Mouse (Mus musculus) gastrocnemius, postnatal 36 days (tissue): ENCODE data around the gene Ghrhr. TPM values are rescaled to one million over a fixed set of nuclear protein-coding genes. Genes with fewer than 3 reads are reported as not detected.
A peak's percentile ranks its signal among the peaks of the same experiment; 100 is the strongest.

Experiments
- DNase-seq, 2 experiments: peaks; one replicate each; pipeline ENCODE4 v3.0.0; 2022
- intact Hi-C: fragments of 180-260 bp; cut with DNase I; formaldehyde crosslinking; loops from one replicate; pipeline ENCODE4 v1.15.1; 2025
- total RNA-seq, 2 experiments: library from RNA; stranded (reverse); gene quantifications; 2 replicates each; pipeline ENCODE4 v1.2.3; 2021

Ghrhr gene
- total RNA-seq, 2 experiments from 2014 or later = not detected

GRCm38 (mm10) chr6:55392453-55392852, 16.4 kb downstream of the Ghrhr start:
- DNase-seq = peak; percentile 57 to 73
- intact Hi-C loops = loop anchor here (5.0 kb wide), 1 partner anchor 70 kb away; no protein-coding TSS in a partner anchor

- intact Hi-C loops = loop anchor here (5.0 kb wide), 1 partner anchor 67 kb away; no protein-coding TSS in a partner anchor
These were observed 18.8 kb downstream of the Ghrhr start for GRCm38 (mm10) chr6:55394854-55395253.

GRCm38 (mm10) chr6:55396176-55396575, 20.1 kb downstream of the Ghrhr start:
- intact Hi-C loops = no loop called here

More at GRCm38 (mm10) chr6:55394854-55395253, 18.8 kb downstream of the Ghrhr start:
- DNase-seq = no peak

GRCm38 (mm10) chr6:55396622-55397041, 20.5 kb downstream of the Ghrhr start:
- intact Hi-C loops = no loop called here
- peak; percentile 31 to 44 for DNase-seq

More at GRCm38 (mm10) chr6:55396176-55396575, 20.1 kb downstream of the Ghrhr start:
- peak in 1 of 2 experiments; percentile 42 for DNase-seq

- DNase-seq = no peak
- intact Hi-C loops = no loop called here
These were observed 23.0 kb downstream of the Ghrhr start for GRCm38 (mm10) chr6:55398869-55399628.

- DNase-seq = no peak
- intact Hi-C loops = no loop called here
These were observed 23.8 kb downstream of the Ghrhr start for GRCm38 (mm10) chr6:55399910-55400309.

- peak in 1 of 2 experiments; percentile 15 for DNase-seq
- intact Hi-C loops = no loop called here
These were observed 26.1 kb downstream of the Ghrhr start for GRCm38 (mm10) chr6:55402041-55402776.

- intact Hi-C loops = no loop called here
These were observed 27.6 kb downstream of the Ghrhr start for GRCm38 (mm10) chr6:55403411-55404309.

GRCm38 (mm10) chr6:55404421-55404990, 28.4 kb downstream of the Ghrhr start:
- DNase-seq = no peak
- intact Hi-C loops = no loop called here

More at GRCm38 (mm10) chr6:55403411-55404309, 27.6 kb downstream of the Ghrhr start:
- no peak for DNase-seq

- no peak for DNase-seq
- intact Hi-C loops = no loop called here
These were observed 31.2 kb downstream of the Ghrhr start for GRCm38 (mm10) chr6:55407345-55407744.

GRCm38 (mm10) chr6:55410119-55410775, 34.2 kb downstream of the Ghrhr start:
- DNase-seq = no peak

GRCm38 (mm10) chr6:55410977-55411376, 34.9 kb downstream of the Ghrhr start:
- DNase-seq = no peak
- intact Hi-C loops = no loop called here

More at GRCm38 (mm10) chr6:55410119-55410775, 34.2 kb downstream of the Ghrhr start:
- intact Hi-C loops = no loop called here

GRCm38 (mm10) chr6:55416202-55416601, 40.1 kb downstream of the Ghrhr start:
- DNase-seq = no peak
- intact Hi-C loops = no loop called here

GRCm38 (mm10) chr6:55418746-55419410, 42.8 kb downstream of the Ghrhr start:
- intact Hi-C loops = no loop called here
- DNase-seq = no peak

GRCm38 (mm10) chr6:55420411-55420810, 44.3 kb downstream of the Ghrhr start:
- DNase-seq = no peak
- intact Hi-C loops = no loop called here

GRCm38 (mm10) chr6:55420869-55421361, 44.8 kb downstream of the Ghrhr start:
- no peak for DNase-seq
- intact Hi-C loops = no loop called here

GRCm38 (mm10) chr6:55432121-55432520, 56.0 kb downstream of the Ghrhr start:
- DNase-seq = no peak
- intact Hi-C loops = no loop called here

- intact Hi-C loops = no loop called here
- no peak for DNase-seq
These were observed 58.3 kb downstream of the Ghrhr start for GRCm38 (mm10) chr6:55434360-55434759.
